Mouse (Mus musculus): ENCODE results near the gene Klhl36. TPM values are rescaled to one million over a fixed set of nuclear protein-coding genes. Genes with fewer than 3 reads are reported as not detected.

Gene Klhl36
- polyA plus RNA-seq, 1 experiment from 2014 or later, result 11.9 TPM

- Histone ChIP-seq H3K27ac (ENCODE audit: low read depth, low read length) (peak overlapping the region; percentile 71), H3K9me3 (replicated peaks; ENCODE audit: control insufficient read depth, low read length) (no peaks in the 10 kb centered on the region), H3K36me3 (ENCODE audit: control insufficient read depth, insufficient read depth, low read length) (no peaks in the 10 kb centered on the region), H3K4me3 (ENCODE audit: low read depth, low read length) (no peak overlapping the region), H3K9ac (ENCODE audit: low read length) (peak overlapping the region; percentile 45), H3K27me3 (replicated peaks; ENCODE audit: control insufficient read depth, insufficient read depth, low read length) (no peaks in the 10 kb centered on the region), H3K4me1 (ENCODE audit: control insufficient read depth, insufficient read depth, low read length) (peaks cover 42% of the 10 kb centered on the region), H3K4me2 (ENCODE audit: low read length) (peak overlapping the region; percentile 31)
- WGBS, result 39% methylated on average over 20 of the region's 20 CpGs
- DNase-seq (ENCODE audit: low spot score) (peak; percentile 74), ATAC-seq (peak; percentile 72)
Measured at GRCm38 (mm10) chr8:119831336-119831995, 30.6 kb upstream of the Klhl36 start.

- H3K9ac ChIP-seq (ENCODE audit: low read length), result peak overlapping the region; percentile 45
- no peak for ATAC-seq
Measured at GRCm38 (mm10) chr8:119832101-119832617, 29.9 kb upstream of the Klhl36 start.

GRCm38 (mm10) chr8:119832931-119833330 is 29.1 kb upstream of the Klhl36 start:
- no peak overlapping the region for H3K9ac ChIP-seq (ENCODE audit: low read length)
- no peak overlapping the region for H3K27ac ChIP-seq (ENCODE audit: low read depth, low read length)
- H3K27me3 ChIP-seq (replicated peaks; ENCODE audit: control insufficient read depth, insufficient read depth, low read length), result no peaks in the 10 kb centered on the region
- ATAC-seq, result no peak
- no peak overlapping the region; the same call in 1 of the 2 replicates for H3K4me2 ChIP-seq (ENCODE audit: low read length)
- no peak overlapping the region for H3K4me3 ChIP-seq (ENCODE audit: low read depth, low read length)
- H3K4me1 ChIP-seq (ENCODE audit: control insufficient read depth, insufficient read depth, low read length), result peaks cover 44% of the 10 kb centered on the region
- DNase-seq (ENCODE audit: low spot score), result no peak
- WGBS, result 23% methylated on average over 5 of the region's 5 CpGs
- H3K9me3 ChIP-seq (replicated peaks; ENCODE audit: control insufficient read depth, low read length), result no peaks in the 10 kb centered on the region
- H3K36me3 ChIP-seq (ENCODE audit: control insufficient read depth, insufficient read depth, low read length), result no peaks in the 10 kb centered on the region

More at GRCm38 (mm10) chr8:119832101-119832617, 29.9 kb upstream of the Klhl36 start:
- Histone ChIP-seq H3K4me1 (ENCODE audit: control insufficient read depth, insufficient read depth, low read length) (peaks cover 46% of the 10 kb centered on the region), H3K9me3 (replicated peaks; ENCODE audit: control insufficient read depth, low read length) (no peaks in the 10 kb centered on the region), H3K4me2 (ENCODE audit: low read length) (peak overlapping the region; percentile 31), H3K27me3 (replicated peaks; ENCODE audit: control insufficient read depth, insufficient read depth, low read length) (no peaks in the 10 kb centered on the region), H3K36me3 (ENCODE audit: control insufficient read depth, insufficient read depth, low read length) (no peaks in the 10 kb centered on the region), H3K27ac (ENCODE audit: low read depth, low read length) (peak overlapping the region; percentile 71), H3K4me3 (ENCODE audit: low read depth, low read length) (no peak overlapping the region)
- no peak for DNase-seq (ENCODE audit: low spot score)
- 59% methylated on average over 7 of the region's 7 CpGs for WGBS

- peaks cover 46% of the 10 kb centered on the region for H3K4me1 ChIP-seq (ENCODE audit: control insufficient read depth, insufficient read depth, low read length)
- no peak overlapping the region for H3K4me3 ChIP-seq (ENCODE audit: low read depth, low read length)
- DNase-seq (ENCODE audit: low spot score) (no peak), ATAC-seq (no peak)
- H3K36me3 ChIP-seq (ENCODE audit: control insufficient read depth, insufficient read depth, low read length), result no peaks in the 10 kb centered on the region
- no peak overlapping the region for H3K9ac ChIP-seq (ENCODE audit: low read length)
- no peaks in the 10 kb centered on the region for H3K9me3 ChIP-seq (replicated peaks; ENCODE audit: control insufficient read depth, low read length)
- H3K27ac ChIP-seq (ENCODE audit: low read depth, low read length), result no peak overlapping the region
- WGBS, result 85% methylated on average over 6 of the region's 6 CpGs
- H3K4me2 ChIP-seq (ENCODE audit: low read length), result no peak overlapping the region
- no peaks in the 10 kb centered on the region for H3K27me3 ChIP-seq (replicated peaks; ENCODE audit: control insufficient read depth, insufficient read depth, low read length)
Measured at GRCm38 (mm10) chr8:119834676-119835075, 27.4 kb upstream of the Klhl36 start.

- H3K36me3 ChIP-seq (ENCODE audit: control insufficient read depth, insufficient read depth, low read length), result no peaks in the 10 kb centered on the region
- H3K27me3 ChIP-seq (replicated peaks; ENCODE audit: control insufficient read depth, insufficient read depth, low read length), result no peaks in the 10 kb centered on the region
- 79% methylated on average over 5 of the region's 5 CpGs for WGBS
- no peak overlapping the region for H3K4me2 ChIP-seq (ENCODE audit: low read length)
- H3K9me3 ChIP-seq (replicated peaks; ENCODE audit: control insufficient read depth, low read length), result no peaks in the 10 kb centered on the region
- no peak overlapping the region for H3K9ac ChIP-seq (ENCODE audit: low read length)
- H3K4me3 ChIP-seq (ENCODE audit: low read depth, low read length), result no peak overlapping the region
- DNase-seq (ENCODE audit: low spot score) (no peak), ATAC-seq (no peak)
- H3K27ac ChIP-seq (ENCODE audit: low read depth, low read length), result no peak overlapping the region
- peaks cover 42% of the 10 kb centered on the region for H3K4me1 ChIP-seq (ENCODE audit: control insufficient read depth, insufficient read depth, low read length)
Measured at GRCm38 (mm10) chr8:119835270-119835669, 26.8 kb upstream of the Klhl36 start.

GRCm38 (mm10) chr8:119836831-119837230 is 25.2 kb upstream of the Klhl36 start:
- no peak overlapping the region for H3K27ac ChIP-seq (ENCODE audit: low read depth, low read length)
- DNase-seq (ENCODE audit: low spot score), result no peak
- H3K9ac ChIP-seq (ENCODE audit: low read length), result no peak overlapping the region
- 74% methylated on average over 4 of the region's 4 CpGs for whole genome bisulfite sequencing
- H3K36me3 ChIP-seq (ENCODE audit: control insufficient read depth, insufficient read depth, low read length), result no peaks in the 10 kb centered on the region
- ATAC-seq, result no peak
- peaks cover 33% of the 10 kb centered on the region for H3K4me1 ChIP-seq (ENCODE audit: control insufficient read depth, insufficient read depth, low read length)
- no peaks in the 10 kb centered on the region for H3K9me3 ChIP-seq (replicated peaks; ENCODE audit: control insufficient read depth, low read length)
- H3K4me2 ChIP-seq (ENCODE audit: low read length), result peak overlapping the region; percentile 75
- H3K27me3 ChIP-seq (replicated peaks; ENCODE audit: control insufficient read depth, insufficient read depth, low read length), result no peaks in the 10 kb centered on the region
- H3K4me3 ChIP-seq (ENCODE audit: low read depth, low read length), result no peak overlapping the region

- Histone ChIP-seq H3K4me1 (ENCODE audit: control insufficient read depth, insufficient read depth, low read length) (peaks cover 25% of the 10 kb centered on the region), H3K9ac (ENCODE audit: low read length) (peak overlapping the region; percentile 13; the same call in 1 of the 2 replicates), H3K4me2 (ENCODE audit: low read length) (peak overlapping the region; percentile 75), H3K36me3 (ENCODE audit: control insufficient read depth, insufficient read depth, low read length) (no peaks in the 10 kb centered on the region), H3K9me3 (replicated peaks; ENCODE audit: control insufficient read depth, low read length) (no peaks in the 10 kb centered on the region), H3K27ac (ENCODE audit: low read depth, low read length) (0 out of 2 replicates have a peak overlapping the region, but pooled peaks have one; percentile 1), H3K4me3 (ENCODE audit: low read depth, low read length) (0 out of 2 replicates have a peak overlapping the region, but pooled peaks have one; percentile 75), H3K27me3 (replicated peaks; ENCODE audit: control insufficient read depth, insufficient read depth, low read length) (no peaks in the 10 kb centered on the region)
- ATAC-seq (no peak), DNase-seq (ENCODE audit: low spot score) (no peak)
- 61% methylated on average over 10 of the region's 10 CpGs for WGBS
Measured at GRCm38 (mm10) chr8:119837553-119838071, 24.5 kb upstream of the Klhl36 start.

GRCm38 (mm10) chr8:119838100-119838982 is 23.7 kb upstream of the Klhl36 start:
- DNase-seq (ENCODE audit: low spot score) (no peak), ATAC-seq (no peak)
- H3K4me1 ChIP-seq (ENCODE audit: control insufficient read depth, insufficient read depth, low read length), result peaks cover 20% of the 10 kb centered on the region
- peak overlapping the region; percentile 1; the same call in 1 of the 2 replicates for H3K27ac ChIP-seq (ENCODE audit: low read depth, low read length)
- peak overlapping the region; percentile 79 for H3K9ac ChIP-seq (ENCODE audit: low read length)
- H3K4me3 ChIP-seq (ENCODE audit: low read depth, low read length), result peak overlapping the region; percentile 75
- no peaks in the 10 kb centered on the region for H3K36me3 ChIP-seq (ENCODE audit: control insufficient read depth, insufficient read depth, low read length)
- H3K27me3 ChIP-seq (replicated peaks; ENCODE audit: control insufficient read depth, insufficient read depth, low read length), result no peaks in the 10 kb centered on the region
- H3K4me2 ChIP-seq (ENCODE audit: low read length), result peak overlapping the region; percentile 75
- H3K9me3 ChIP-seq (replicated peaks; ENCODE audit: control insufficient read depth, low read length), result no peaks in the 10 kb centered on the region
- 78% methylated on average over 19 of the region's 19 CpGs for WGBS
